Mouse (Mus musculus): ENCODE results near the gene Gm136. TPM values are rescaled to one million over a fixed set of nuclear protein-coding genes. Genes with fewer than 3 reads are reported as not detected.

Gene Gm136
- polyA plus RNA-seq, 1 experiment from 2014 or later = not detected

GRCm38 (mm10) chr4:34703029-34703428, 53.0 kb downstream of the Gm136 start:
- 77% methylated on average over 4 of the region's 4 CpGs for WGBS
- no peak for ATAC-seq (ENCODE audit: low FRiP score, low read depth)

GRCm38 (mm10) chr4:34702231-34702630, 53.8 kb downstream of the Gm136 start:
- ATAC-seq (ENCODE audit: low FRiP score, low read depth) = no peak
- Histone ChIP-seq H3K4me1 (no peaks in the 10 kb centered on the region), H3K27ac (replicated peaks) (no peak overlapping the region), H3K9me3 (no peaks in the 10 kb centered on the region), H3K4me2 (replicated peaks) (no peak overlapping the region), H3K36me3 (no peaks in the 10 kb centered on the region), H3K9ac (replicated peaks) (no peak overlapping the region), H3K4me3 (no peak overlapping the region), H3K27me3 (no peaks in the 10 kb centered on the region)
- WGBS = 97% methylated on average over 11 of the region's 11 CpGs

More at GRCm38 (mm10) chr4:34703029-34703428, 53.0 kb downstream of the Gm136 start:
- no peak overlapping the region for H3K9ac ChIP-seq (replicated peaks)
- H3K9me3 ChIP-seq = no peaks in the 10 kb centered on the region
- no peaks in the 10 kb centered on the region for H3K4me1 ChIP-seq
- H3K27ac ChIP-seq (replicated peaks) = no peak overlapping the region
- H3K4me2 ChIP-seq (replicated peaks) = no peak overlapping the region
- H3K36me3 ChIP-seq = no peaks in the 10 kb centered on the region
- no peak overlapping the region for H3K4me3 ChIP-seq
- no peaks in the 10 kb centered on the region for H3K27me3 ChIP-seq

- Histone ChIP-seq H3K27me3 (no peaks in the 10 kb centered on the region), H3K4me1 (no peaks in the 10 kb centered on the region), H3K27ac (replicated peaks) (no peak overlapping the region), H3K4me2 (replicated peaks) (no peak overlapping the region), H3K36me3 (no peaks in the 10 kb centered on the region), H3K9me3 (no peaks in the 10 kb centered on the region), H3K9ac (replicated peaks) (no peak overlapping the region), H3K4me3 (no peak overlapping the region)
- WGBS = 39% methylated on average over 5 of the region's 5 CpGs
- peak; percentile 34; the same call in 1 of the 2 replicates for ATAC-seq (ENCODE audit: low FRiP score, low read depth)
These were observed 54.5 kb downstream of the Gm136 start for GRCm38 (mm10) chr4:34701528-34701927.

Other genes starting within 250 kb of the Gm136 start
- 122 and 139 TPM in 2 replicates for gene Akirin2, start 205.3 kb downstream of the Gm136 start, polyA plus RNA-seq (2016; fragmentation: Nextera tagmentation; extraction: Ambion mirVana)
- 110 and 114 TPM in 2 replicates for gene Orc3, start 141.3 kb downstream of the Gm136 start, polyA plus RNA-seq (2016; fragmentation: Nextera tagmentation; extraction: Ambion mirVana)
- 72.9 and 76.7 TPM in 2 replicates for gene Rars2, start 141.3 kb downstream of the Gm136 start, polyA plus RNA-seq (2016; fragmentation: Nextera tagmentation; extraction: Ambion mirVana)
- gene Slc35a1, start 68.8 kb downstream of the Gm136 start, polyA plus RNA-seq (2016; fragmentation: Nextera tagmentation; extraction: Ambion mirVana) = 51.6 and 52.7 TPM in 2 replicates
- gene Cfap206, start 26.1 kb downstream of the Gm136 start, polyA plus RNA-seq (2016; fragmentation: Nextera tagmentation; extraction: Ambion mirVana) = 1.1 and 1.2 TPM in 2 replicates
- gene Smim8, start 22.2 kb upstream of the Gm136 start, polyA plus RNA-seq (2016; fragmentation: Nextera tagmentation; extraction: Ambion mirVana) = 43.0 and 43.9 TPM in 2 replicates
- 42.7 and 48.5 TPM in 2 replicates for gene Zfp292, start 126.7 kb upstream of the Gm136 start, polyA plus RNA-seq (2016; fragmentation: Nextera tagmentation; extraction: Ambion mirVana)
- gene Cga, start 137.5 kb upstream of the Gm136 start, polyA plus RNA-seq (2016; fragmentation: Nextera tagmentation; extraction: Ambion mirVana) = not detected in 2 replicates